Mouse (Mus musculus) ovary, postnatal 36 days (tissue): ENCODE measurements at regions not wholly inside any gene's neighbourhood (a gene's known extent, or its start where the extent isn't known, plus 50 kb on each side); places are given as distances from the start of the nearest gene placed in this dataset.

Source experiments
- DNase-seq: peaks from one replicate; pipeline ENCODE4 v3.0.0; 2022; ENCODE audit warnings: low spot score, mixed read lengths

GRCm38 (mm10) chr8:12503344-12503743, 69.5 kb upstream of the Spaca7 start:
- no peak for DNase-seq

DNA sequence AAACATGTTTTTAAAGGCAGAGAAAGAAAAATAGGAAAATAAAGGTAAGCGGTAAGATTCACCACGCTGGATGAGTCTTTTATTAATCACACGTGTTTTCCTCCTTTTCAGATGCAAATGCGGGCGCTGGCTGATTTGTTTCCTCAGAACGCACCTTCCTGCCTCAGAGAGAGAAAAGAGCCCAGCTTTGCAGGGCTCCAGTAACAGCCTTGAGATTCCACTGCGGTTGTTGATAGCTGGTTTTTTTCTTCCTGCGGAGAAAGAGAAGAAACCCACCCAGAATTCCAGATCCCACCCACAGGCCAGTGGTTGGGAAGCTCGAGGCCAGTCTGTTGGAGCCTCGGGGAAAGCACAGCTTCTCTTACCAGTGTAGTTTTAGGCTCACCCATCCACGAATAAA, 68.6 kb upstream of the Spaca7 start:
- no peak for DNase-seq

GRCm38 (mm10) chr8:12504777-12505176, 68.1 kb upstream of the Spaca7 start:
- no peak for DNase-seq

DNA sequence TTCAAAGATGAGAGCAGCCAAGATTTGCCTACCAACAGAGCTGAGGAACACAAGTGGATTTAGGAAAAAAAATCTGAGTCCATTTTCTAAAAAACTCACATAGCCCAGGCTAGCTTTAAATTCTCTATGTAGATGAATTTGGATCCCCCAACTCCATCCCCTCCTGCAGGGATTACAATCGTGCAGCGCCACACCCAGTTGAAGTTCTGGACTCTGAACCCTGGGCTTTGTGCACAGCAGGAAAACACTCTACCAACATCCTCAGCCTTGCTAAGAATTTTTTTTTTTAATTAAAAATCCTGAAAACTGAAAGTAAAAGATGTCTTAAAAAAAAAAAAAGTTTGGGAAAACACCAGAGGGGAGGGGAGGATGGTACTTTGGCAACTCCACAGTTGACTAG, 62.6 kb upstream of the Spaca7 start:
- DNase-seq: no peak

DNA sequence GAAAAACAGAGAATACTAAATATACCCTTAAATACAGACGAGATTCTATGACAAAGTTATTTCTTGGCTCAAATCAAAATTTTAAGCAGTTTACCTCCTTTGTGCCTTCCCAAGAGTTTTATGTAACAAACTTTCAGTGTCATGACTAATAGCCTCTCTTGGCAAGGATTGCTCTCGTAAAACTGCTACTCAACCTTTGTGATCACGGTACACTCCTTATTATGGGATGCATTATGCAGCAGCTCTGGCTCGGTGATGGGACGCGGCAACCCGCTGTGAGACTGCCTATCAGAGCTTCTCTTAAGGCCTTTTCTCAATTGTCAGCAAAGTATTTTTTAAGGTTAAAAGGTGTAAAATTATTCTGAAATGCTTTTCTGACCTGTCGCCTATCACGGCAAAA, 59.8 kb upstream of the Spaca7 start:
- DNase-seq: no peak

GRCm38 (mm10) chr8:12514138-12514537, 58.7 kb upstream of the Spaca7 start:
- no peak for DNase-seq

DNA sequence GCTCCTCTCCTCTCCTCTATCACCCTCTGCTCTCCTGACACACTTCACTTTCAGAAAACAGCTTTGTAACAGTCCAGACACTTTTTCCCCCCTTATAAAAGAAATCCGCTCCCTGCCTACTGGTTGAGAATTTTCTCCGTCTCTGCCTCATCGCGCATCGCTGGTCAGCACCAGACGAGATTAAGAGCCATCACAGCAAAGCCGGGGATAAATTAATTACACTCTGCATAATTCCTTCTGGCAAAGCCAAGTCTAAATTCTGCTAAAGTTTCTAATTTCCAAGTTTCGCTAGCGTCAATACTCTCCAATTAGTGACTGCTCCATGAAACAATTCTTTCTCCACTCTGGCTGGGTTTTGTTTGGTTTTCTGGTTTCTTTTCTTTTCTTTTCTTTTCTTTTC, 51.2 kb upstream of the Spaca7 start:
- no peak for DNase-seq
